Mouse (Mus musculus) natural killer cell, adult 2 months (primary cell): ENCODE measurements around the gene Zer1.
A peak's percentile ranks its signal among the peaks of the same experiment; 100 is the strongest.
"Not testable (repeated sequence)": the region's sequence is repeated elsewhere in the genome, so short reads cannot be mapped to it uniquely, and the experiment has no call there.

Source experiments
- DNase-seq, 2 experiments: peaks; one replicate each; pipeline ENCODE4 v3.0.0; 2022; ENCODE audit warnings: low spot score in 2 of 2

Zer1 gene

DNA sequence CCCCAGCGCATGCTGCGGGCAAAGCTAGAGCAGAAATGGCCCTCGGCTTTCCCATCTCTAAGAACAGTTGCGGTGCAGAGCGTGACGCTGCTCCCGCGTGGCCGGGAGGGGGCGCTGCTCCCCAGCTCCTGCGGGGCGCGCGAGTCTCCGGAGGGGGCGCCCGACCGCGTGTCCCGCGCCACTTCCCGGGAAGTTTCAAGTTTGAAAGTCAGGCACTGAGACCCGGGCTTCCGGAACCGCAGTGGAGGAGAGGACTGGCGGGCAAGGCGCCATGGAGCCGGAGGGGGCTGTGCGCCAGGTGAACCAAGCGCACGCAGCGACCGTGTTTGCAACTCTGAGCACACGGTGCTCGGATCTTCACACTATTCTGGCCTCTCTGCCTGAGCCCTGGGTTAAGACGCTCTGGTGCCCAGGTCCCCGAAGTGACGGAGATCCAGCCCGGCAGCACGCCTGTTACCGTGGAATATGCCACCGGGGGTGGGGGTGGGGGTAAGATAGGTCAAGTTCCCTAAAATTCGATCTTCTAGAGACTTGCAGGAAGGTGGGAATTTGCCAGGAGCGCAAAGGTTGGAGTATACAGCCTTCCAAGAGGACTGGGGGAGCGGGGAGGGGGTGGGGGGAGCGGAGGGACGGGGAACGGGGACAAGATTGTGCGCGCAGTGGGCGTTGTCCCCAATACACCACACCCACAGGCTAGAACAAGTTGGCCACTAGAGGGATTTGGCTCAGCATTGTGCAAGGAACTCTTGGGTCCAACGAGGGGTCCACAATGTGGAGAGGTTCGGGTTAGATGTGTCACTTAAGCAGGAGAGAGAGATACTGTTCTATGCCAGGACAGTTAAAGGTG is 46.7 kb downstream of the Zer1 start, which contains the start of gene Pkn3:
Gene Pkn3 (plus strand): TSS at position 183 of the 847 bp plus-strand sequence.
- peak; percentile 69 to 82 for DNase-seq

DNA sequence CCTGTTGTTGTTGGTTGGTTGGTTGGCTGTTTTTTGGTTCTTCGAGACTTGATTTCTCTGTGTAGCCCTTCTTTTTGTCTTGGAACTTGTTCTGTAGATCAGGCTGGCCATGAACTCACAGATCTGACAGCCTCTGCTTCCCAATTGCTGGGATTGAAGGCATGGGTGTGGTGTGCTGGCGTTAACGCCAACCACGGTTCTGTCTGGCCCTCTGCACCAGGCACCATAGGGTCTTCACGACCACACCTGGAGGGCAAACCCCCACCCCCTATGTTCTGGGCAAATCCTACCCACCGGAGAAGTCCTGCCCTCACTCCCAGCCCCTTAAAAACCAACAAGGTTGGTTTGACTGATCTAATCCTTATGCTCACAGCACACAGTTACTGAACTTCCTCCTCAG is 47.4 kb downstream of the Zer1 start:
- DNase-seq: no peak

DNA sequence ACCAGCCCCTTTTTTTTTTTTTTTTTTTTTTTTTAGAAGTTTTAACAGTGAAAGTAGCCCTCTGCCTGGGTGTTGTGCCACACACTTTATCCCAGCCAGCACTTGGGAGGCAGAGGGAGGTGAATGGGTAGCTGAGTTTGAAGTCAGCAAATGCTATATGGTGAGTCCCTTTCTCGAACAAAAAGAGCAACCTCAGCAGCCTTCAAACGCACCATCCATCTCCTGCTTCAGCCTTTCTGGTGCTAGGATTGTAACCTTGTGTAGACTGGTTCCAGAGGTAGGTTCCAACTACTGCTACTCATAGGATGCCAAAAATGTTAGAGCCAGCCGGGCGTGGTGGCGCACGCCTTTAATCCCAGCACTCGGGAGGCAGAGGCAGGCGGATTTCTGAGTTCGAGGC is 47.9 kb downstream of the Zer1 start:
- DNase-seq: no peak

DNA sequence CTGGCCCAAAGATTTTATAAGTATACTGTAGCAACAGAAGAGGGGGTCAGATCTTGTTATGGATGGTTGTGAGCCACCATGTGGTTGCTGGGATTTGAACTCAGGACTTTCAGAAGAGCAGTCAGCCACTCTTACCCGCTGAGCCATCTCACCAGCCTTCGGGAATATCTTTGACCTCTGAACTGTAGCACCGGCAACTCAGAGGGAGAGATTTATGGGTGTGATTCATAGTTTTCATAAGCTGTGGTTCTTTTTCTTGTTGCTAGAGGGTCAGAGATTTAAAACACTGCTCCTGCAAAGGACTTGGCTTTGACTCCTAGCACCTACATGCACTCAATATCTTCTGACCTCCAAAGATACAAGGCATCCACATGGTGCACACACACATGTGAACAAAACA is 48.8 kb downstream of the Zer1 start:
- no peak for DNase-seq

DNA sequence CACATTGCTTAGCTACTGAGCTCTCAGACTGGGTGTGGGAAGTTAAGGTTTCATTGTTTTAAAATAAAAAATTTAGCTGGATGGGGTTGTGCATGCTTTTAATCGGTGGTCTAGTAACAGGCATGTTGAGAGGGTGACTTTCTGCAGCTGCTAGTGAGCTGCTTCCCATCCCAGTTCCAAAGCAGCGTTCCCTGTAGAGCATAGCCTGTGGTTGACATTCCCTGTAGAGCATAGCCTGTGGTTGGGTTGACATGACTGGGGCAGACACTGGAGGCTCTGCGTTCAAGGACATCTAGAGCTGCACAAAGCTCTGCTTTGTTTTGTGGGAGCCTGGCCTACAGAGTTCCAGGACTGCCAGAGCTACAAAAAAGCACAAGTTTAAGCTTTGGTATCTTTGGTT is 51.1 kb downstream of the Zer1 start:
- DNase-seq: no peak

DNA sequence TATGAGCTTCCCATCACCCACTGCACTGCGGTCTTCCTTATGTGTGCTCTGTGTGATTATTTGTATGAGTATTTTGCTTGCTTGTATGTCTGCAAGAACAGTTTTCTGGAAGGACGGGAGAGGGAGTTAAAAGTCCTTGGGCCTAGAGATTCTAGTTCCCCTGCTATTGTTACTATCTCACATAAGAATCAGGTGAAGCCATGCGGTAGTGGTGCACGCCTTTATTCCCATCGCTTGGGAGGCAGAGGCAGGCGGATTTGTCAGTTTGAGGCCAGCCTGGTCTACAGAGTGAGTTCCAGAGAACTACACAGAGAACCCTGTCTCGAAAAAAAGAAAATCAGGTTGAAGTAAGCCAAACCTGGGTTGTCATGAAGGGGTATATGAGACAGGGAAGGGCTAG is 51.5 kb downstream of the Zer1 start:
- DNase-seq: no peak

DNA sequence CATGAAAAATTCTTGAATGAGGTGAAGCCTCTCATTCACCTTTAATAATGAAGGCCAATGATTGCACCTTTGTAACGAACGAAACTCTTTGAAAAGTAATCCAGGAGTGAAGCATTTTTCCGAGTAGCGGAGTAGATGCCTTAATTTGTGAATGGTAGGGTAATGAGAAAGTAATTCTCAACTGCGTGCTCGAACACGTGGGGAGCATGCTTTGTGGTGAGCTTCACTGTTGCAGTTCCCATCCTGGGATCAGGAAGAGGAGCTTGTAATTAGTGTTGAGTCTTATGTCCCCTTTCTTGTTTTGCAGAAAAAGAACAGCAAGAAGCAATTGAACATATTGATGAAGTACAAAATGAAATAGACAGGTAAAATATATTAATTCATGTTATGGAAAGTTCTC is 56.4 kb downstream of the Zer1 start:
- no peak for DNase-seq

DNA sequence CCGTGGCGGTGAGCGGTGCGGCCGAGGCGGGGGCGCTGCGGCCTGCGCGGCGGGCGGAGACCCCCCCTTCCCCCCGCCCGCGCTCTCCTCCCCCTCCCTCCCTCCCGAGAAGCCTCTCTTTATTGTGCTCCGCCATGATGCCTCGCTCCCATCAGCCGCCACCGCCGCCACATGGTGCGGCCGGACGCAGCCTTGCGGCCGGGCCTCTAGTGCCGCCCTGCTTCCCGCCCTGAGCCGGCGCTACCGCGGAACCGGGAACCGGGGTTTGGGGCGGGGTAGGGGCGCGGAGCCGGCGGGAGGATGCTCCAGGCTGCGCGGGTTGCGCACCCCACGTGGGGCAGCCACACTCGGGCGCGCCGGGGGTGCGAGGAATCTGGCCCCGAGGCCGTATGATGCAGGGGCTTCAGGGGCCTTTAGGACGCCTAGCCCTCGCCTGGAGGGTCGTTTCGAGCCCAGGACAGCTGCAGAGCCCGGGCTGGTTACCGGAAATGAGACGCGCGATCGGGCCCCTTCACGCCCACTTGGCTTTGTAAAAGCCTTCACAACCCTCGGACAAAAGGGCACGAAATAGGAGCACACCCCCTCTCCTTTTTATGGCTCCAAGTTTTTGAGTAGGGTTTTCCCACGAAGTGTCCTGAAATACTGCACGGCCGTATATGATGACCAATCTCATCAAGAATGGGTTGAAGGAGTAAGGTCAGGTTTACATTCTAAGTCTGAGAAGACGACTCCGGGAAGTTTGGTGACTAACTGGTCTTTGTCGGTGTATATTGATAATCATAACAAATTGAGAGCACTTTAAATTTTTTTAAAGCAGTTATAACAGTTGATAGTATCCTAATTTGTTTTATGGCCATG is 57.1 kb downstream of the Zer1 start:
- peak in 1 of 2 experiments; percentile 42 for DNase-seq

DNA sequence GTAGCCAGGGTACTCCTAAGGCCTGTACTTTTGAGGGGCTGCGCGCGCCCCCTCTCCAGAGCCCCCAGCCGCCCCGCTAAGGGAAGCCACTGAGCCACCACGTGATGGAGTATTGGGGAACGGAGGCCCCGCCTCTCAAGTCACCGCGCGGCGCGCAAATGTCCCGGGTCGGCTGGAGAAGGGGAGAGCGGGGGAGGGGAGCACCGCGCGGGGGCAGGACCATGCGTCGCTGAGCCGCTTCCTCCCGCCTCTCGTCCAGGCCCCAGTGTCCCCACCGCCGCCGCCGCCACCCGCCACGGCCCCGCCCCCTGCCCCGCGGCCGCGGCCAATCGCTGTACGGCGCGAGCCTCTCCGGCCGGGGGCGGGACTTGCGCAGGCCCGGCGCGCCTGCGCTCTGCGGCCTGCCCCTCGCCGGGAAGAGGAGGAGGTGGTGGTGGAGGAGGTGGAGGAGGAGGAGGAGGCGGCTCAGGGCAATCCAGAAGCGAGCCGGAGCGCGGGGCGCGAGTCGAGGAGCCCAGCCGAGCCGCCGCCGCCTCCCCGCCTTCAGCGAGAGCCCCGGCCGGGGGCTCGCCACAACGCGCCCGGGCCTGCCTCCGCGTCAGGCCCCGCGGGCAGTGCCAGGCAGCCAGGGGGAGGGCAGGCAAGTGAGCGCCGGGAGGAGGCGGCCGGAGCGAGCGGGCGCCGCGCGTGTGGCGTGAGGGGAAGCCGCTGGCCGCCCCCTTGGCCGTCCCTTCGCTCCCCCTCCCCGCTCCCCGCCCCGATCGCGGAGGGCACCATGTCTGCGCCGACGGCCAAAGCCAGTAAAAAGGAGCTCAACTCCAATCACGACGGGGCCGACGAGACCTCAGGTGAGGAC is 58.1 kb downstream of the Zer1 start:
- peak; percentile 87 to 91 for DNase-seq

DNA sequence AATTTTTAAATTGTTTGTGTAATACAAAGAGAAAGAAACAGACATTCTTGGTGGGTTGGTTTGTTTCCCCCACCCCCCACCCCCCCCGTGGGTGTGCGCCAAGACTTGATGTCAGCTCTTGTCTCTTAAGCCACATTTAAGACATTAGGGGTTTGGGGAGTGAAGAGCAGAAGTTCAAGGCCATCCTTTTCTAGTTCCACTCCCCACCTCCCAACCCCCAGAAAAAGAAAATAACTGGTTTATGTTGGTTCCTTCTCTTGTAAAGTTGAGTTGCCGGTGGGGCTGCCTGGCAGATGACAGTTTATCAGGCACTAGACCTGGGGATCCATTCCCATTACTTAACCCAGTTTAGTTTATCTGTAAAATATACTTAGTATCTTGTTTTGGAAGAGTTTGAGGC is 60.1 kb downstream of the Zer1 start:
- DNase-seq: no peak

DNA sequence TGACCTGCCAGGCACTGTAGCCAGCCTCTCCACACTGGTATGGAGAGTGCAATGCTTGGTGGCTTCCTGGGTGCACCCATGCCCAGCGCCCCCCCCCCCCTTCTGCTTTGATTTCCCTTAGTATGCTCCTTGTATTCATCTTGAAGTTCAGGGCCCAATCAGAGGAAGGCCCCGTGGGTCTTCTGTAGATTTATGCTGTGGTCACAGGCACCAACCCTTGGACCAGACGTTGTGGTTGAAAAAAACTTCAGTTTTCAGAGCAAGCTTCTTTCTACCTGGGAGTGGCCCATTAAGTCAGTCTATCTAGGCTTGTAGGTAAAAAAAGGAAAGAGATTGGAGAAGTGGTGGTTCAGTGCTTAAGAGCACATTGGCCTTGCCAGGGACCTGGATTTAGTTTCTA is 60.6 kb downstream of the Zer1 start:
- no peak for DNase-seq

DNA sequence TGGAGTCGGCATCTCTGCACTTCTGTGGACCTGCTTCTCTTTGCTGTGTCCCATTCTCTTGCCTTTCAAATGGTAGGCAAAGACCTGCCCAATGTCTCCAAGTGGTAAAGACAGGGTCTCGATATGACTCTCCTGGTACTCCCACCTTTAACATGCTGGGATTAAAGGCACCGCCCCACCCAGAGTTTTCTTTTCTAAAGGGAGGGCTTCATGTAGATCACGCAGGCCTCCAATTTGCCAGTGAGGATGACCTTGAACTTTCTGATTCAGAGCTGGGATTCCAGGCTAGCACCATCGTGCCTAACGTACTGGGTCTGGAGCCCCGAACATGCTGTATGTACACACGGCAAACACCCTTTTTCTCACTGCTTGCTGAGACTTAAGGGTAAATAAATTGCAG is 61.1 kb downstream of the Zer1 start:
- no peak for DNase-seq

DNA sequence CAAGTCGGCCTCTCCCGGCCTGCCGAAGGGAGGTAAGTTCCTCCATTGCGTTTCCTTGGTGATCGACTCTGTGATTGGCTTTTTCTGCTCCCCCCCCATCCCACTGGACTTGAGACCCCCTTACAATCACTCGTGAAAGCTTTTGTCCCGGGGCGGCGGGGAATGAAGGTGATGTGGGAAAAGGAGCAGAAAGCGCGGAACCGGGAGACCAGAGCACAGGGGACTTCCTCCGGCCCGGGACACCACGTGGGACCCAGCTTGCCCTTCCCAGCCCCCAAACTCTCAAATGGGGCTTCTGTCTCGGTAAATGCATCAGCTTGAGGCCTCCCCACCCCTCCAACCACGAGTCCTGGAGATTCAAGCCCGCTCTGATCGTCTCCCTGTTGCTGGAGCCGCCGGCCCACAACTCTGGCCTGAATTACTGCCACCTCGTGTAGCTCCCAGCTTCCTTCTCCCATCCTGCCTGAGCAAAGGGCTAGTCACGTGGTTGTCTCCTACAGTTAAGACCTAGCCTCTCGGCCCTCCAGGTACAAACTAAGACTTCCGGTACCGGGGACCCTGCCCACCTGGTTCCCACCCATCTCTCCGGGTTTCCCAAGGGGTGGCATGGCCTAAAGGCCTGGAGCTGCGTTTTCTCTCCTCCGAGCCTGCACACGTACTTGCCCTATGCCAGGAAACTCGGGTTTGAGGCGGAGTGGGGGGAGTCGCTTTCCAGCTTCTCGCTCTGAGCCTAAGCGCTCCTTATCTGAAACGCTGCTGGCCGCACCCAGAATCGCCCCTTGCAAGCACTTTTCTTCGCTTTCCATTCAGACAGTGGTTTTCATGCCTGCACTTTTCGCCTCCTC is 61.9 kb downstream of the Zer1 start:
- DNase-seq: peak in 1 of 2 experiments; percentile 26

DNA sequence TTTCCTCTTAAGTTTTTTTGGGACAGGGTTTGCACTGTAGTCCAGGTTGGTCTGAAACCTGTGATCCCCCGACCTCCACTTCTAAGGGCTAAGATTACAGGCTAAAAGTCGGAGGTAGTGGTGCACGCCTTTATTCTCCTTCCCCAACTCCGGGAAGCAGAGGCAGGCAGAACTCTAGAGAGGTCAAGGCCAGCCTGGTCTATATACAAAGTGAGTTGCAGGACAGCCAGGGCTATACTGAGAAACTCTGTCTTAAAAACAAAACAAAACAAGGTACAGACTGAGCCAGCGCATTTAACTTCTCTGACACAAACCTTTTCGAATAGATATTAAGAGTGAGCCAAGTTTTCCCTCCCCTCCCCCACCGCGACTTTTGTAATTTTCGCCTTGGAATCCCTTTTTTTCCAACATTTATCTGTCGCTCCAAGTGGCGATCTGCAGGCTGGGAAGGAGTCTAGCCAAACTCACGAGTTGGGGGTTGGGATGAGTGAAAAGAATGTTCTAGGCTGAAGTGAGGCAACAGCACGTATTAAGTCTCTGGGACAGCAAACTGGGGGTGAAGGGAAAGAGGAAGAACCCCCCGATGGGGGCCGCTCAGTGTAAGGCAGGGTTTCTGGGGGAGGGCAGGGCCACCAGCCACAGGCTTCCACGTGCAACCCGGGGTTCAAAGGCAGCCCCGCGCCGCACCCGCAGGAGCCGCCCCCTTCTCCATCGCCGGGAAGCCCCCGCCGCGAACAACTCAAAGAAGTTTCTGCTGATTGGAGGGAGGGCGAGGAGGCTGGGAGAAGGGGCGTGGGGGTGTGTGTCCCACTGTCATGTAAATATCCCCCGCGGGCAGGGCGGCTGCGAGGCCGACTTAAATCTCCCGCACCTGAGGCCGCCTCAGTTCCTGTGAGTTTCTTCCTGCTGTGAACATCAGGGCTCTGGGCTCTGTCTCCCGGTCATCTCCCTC is 62.9 kb downstream of the Zer1 start:
- DNase-seq: peak; percentile 33 to 45

DNA sequence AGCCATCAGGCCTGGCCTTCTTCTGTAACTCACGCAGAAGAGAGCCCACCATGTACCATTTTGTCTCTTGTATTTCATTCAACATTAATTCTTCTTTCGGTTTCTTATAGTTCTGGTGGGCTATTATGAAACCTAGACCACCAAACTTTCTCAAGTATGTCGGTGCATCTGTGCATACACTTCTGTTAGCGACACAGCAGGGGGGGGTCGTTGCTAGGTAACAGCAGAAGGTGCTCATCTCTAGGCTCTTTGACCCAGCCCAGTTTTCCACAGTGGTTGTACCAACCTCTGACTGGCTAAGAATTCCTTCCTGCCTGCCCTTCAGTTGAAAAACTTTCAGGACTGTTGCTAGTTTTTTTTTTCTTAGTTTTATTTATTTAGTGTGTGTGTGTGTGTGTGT is 66.0 kb downstream of the Zer1 start:
- no peak for DNase-seq

DNA sequence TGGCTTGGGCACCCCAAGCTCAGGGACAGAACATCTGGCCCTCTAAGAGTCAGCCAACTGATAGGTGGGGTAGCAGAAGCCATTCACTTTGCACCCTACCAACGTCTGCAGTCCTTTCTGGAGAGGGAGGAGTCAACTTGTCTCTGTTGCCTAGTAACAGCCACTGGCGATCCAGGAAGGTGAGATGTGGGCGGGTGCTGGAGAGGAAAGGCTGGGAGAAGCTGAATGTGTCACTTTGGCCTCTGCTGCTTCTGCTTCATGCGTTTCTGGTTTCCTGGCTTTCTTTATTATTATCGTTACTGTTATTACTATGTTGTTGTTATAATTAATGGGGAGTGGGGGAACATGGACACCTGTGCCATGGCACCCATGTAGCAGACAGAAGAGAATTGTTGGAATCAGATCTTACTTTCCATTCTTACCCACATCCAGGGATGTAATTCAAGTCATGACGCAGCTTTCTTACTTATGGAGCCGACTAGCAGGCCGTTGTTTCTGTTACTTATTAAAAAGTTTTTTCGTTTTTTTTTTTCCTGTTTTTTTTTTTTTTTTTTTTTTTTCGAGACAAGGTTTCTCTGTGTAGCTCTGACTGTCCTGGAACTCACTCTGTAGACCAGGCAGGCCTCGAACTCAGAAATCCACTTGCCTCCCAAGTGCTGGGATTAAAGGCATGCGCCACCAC is 67.0 kb downstream of the Zer1 start, which contains the start of gene Set:
Gene Set (plus strand): TSS at position 156 of the 682 bp plus-strand sequence.
- DNase-seq: no peak

DNA sequence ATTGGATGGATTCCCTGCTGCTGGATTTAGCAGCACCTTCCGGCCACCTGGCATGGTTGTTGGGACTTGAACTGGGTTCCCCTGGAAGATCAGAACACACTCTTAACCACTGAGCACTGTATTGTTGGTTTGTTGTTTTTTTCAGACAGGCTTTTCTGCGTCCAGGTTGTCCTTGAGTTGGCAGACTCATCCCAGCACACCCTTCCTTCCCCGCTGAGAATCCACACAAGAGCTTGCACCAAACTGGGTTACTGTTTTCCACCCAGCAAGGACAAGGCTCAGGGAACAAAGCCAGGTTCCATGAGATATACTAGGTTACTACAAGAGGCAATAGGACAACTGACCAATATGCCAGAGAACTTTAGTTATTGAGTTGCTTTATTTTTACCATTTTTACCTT is 67.6 kb downstream of the Zer1 start:
- no peak for DNase-seq

DNA sequence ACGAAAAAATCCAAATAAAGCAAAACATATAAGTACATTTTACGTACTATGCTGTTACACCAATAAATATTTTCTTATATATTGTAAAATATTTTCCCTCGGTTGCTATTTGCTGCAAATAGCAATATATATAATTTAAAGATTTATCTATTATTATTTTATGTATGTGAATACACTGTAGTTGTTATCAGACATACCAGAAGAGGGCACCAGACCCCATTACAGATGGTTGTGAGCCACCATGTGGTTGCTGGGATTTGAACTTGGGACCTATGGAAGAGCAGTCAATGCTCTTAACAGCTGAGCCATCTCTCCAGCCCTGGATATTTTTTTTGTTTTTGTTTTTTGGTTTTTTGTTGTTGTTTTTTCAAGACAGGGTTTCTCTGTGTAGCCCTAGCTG is 69.1 kb downstream of the Zer1 start:
- not testable (repeated sequence) for DNase-seq
